Mouse (Mus musculus) hindbrain, embryonic 13.5 days (tissue): ENCODE results near the gene Fgf15. TPM values are rescaled to one million over a fixed set of nuclear protein-coding genes. Genes with fewer than 3 reads are reported as not detected.

Source experiments
- ATAC-seq: fragments of 200-750 bp; cut with Nextera tagmentation; 2 replicates; pipeline ENCODE4 v1.8.0; 2017; ENCODE audit warnings: moderate TSS enrichment; ENCODE audit not compliant: low FRiP score
- H3K27ac ChIP-seq: fragments of 300-500 bp; sonication (generic); 2 replicates; pipeline ENCODE4 v1.5.1; 2015; ENCODE audit warnings: inconsistent platforms, mild to moderate bottlenecking, moderate library complexity
- H3K27me3 ChIP-seq: fragments of 300-500 bp; sonication (generic); 2 replicates; pipeline ENCODE4 v1.6.1; 2015; ENCODE audit warnings: mild to moderate bottlenecking, inconsistent platforms
- H3K36me3 ChIP-seq: fragments of 300-500 bp; sonication (generic); 2 replicates; pipeline ENCODE4 v1.6.1; 2015; ENCODE audit warnings: mild to moderate bottlenecking, inconsistent platforms
- H3K4me1 ChIP-seq: fragments of 300-500 bp; sonication (generic); replicated peaks from 2 replicates; pipeline ENCODE4 v1.6.1; 2015; ENCODE audit warnings: inconsistent platforms
- H3K4me2 ChIP-seq: fragments of 300-500 bp; sonication (generic); 2 replicates; pipeline ENCODE4 v1.6.1; 2015; ENCODE audit warnings: inconsistent platforms, mild to moderate bottlenecking, moderate library complexity
- H3K4me3 ChIP-seq: fragments of 300-500 bp; sonication (generic); 2 replicates; pipeline ENCODE4 v1.5.1; 2015; ENCODE audit warnings: mild to moderate bottlenecking, inconsistent platforms
- H3K9ac ChIP-seq: fragments of 300-500 bp; sonication (generic); 2 replicates; pipeline ENCODE4 v1.6.1; 2015; ENCODE audit warnings: mild to moderate bottlenecking, inconsistent platforms
- H3K9me3 ChIP-seq: fragments of 300-500 bp; sonication (generic); 2 replicates; pipeline ENCODE4 v1.6.1; 2016; ENCODE audit warnings: inconsistent platforms
- WGBS: fragments of 180-500 bp; shearing (Covaris S2); methylation state at CpG from one replicate; pipeline ENCODE4 v1.1.7; 2015; 5-methylcytosine and 5-hydroxymethylcytosine counted together
- polyA plus RNA-seq: library from polyadenylated mRNA; unstranded; fragments of >200 nt; fragmentation: Nextera tagmentation; extraction: Ambion mirVana; gene quantifications from 2 replicates; pipeline ENCODE4 v1.2.1, GENCODE M21; 2015

Gene Fgf15
- polyA plus RNA-seq, 1 experiment from 2014 or later, result 66.5 TPM

DNA sequence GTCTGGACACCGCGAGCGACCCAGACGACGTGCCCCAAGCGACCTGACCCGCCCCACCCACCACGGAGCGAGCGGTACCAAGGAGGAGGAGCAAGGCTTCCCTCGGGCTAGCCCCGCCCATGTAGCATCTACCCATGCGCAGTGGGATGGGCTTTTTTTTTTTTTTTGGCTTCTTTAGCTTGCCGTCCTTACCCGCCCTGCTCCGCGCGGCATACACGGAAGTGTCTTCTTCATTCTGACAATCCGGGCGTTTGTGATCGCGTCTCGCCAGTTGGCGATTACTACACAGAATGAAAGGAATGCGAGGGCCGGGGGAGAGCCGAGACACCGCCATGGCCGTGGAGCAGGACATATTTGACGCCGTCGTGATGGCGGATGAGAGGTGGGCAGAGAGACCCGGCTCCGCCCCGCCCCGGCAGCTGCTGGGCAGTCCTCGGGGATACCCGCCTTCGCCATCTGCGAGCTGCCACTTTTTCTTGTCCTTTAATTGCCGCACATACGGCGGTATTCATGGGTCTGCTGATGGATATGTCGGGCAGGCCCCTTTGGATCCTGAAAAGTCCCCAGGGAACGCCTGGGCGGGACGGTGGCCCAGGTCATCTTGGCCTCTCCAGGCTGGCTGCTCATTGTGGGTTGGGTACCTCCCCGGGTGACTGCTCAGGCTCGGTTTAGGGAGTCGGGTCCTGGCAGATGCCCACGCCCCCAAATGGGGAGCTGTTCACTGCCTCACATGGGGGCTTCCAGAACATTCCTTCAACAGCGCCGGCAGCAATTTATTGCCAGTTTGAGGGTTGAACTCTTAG lies 18.8 kb downstream of the Fgf15 start, which contains the start of gene LTO1:
Gene LTO1 (plus strand): TSS at position 153 of the 803 bp plus-strand sequence.
- Histone ChIP-seq H3K9ac (peak within 1 kb of the TSS; percentile 90), H3K9me3 (no peaks in the 10 kb centered on the region), H3K4me3 (peak within 1 kb of the TSS; percentile 84), H3K27ac (peak within 1 kb of the TSS; percentile 92), H3K4me1 (peaks cover 17% of the 10 kb centered on the region), H3K4me2 (peak within 1 kb of the TSS; percentile 94), H3K36me3 (peaks cover 36% of the 10 kb centered on the region), H3K27me3 (peaks cover 3% of the 10 kb centered on the region; the same call in 1 of the 2 replicates)
- under 1% methylated on average over 55 of the region's 55 CpGs for WGBS
- peak; percentile 93 for ATAC-seq

DNA sequence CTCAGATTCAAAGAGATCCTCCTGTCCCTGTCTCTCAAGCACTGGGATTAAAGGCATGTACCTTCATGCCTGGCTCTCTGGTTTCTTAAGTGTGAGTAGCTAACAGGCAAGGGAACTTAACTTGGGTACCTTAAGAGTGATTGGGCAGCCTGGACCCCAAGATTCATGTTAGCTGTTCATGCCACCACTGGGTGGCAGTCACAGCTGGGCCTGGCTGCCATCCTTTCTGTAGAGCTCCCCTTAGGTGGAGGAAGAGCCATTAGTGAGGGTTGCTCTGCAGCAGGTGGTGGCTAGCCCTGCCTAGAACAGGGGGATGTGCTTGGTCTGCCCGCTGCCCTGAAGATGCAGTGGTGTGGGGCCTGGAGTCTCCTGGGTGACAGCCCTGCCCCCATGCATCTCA lies 22.5 kb downstream of the Fgf15 start:
- 75% methylated on average over 1 of the region's 1 CpGs for WGBS
- H3K9ac ChIP-seq, result no peak overlapping the region
- no peak overlapping the region for H3K27ac ChIP-seq
- no peak overlapping the region for H3K4me2 ChIP-seq
- H3K4me1 ChIP-seq, result peaks cover 17% of the 10 kb centered on the region
- H3K36me3 ChIP-seq, result peaks cover 66% of the 10 kb centered on the region
- no peak for ATAC-seq
- H3K4me3 ChIP-seq, result no peak overlapping the region
- H3K27me3 ChIP-seq, result peaks cover 3% of the 10 kb centered on the region; the same call in 1 of the 2 replicates
- H3K9me3 ChIP-seq, result no peaks in the 10 kb centered on the region

DNA sequence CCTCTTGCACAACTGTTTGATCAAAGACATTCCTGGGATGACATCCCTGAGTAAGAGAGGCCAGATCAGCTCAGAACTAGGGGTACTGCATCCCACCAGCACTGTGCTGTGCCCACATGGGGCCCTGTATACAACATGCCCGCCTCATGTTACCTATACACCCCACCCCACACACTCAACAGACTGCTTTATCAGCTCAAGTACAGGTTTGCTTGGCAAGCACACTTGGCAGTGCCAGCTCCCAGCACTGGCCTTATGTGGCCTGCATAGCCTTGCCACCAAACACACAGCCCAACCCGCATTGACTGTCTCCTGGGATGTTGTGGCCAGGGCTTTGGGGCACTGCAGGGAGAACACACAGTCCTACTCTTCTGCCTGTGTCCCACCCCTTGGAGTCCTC lies 31.3 kb downstream of the Fgf15 start:
- WGBS, result 87% methylated on average over 2 of the region's 2 CpGs
- Histone ChIP-seq H3K27ac (no peak overlapping the region), H3K27me3 (no peaks in the 10 kb centered on the region), H3K36me3 (peaks cover 52% of the 10 kb centered on the region), H3K4me2 (no peak overlapping the region), H3K9ac (no peak overlapping the region), H3K4me1 (peaks cover 20% of the 10 kb centered on the region), H3K4me3 (no peak overlapping the region), H3K9me3 (no peaks in the 10 kb centered on the region)
- ATAC-seq, result no peak

DNA sequence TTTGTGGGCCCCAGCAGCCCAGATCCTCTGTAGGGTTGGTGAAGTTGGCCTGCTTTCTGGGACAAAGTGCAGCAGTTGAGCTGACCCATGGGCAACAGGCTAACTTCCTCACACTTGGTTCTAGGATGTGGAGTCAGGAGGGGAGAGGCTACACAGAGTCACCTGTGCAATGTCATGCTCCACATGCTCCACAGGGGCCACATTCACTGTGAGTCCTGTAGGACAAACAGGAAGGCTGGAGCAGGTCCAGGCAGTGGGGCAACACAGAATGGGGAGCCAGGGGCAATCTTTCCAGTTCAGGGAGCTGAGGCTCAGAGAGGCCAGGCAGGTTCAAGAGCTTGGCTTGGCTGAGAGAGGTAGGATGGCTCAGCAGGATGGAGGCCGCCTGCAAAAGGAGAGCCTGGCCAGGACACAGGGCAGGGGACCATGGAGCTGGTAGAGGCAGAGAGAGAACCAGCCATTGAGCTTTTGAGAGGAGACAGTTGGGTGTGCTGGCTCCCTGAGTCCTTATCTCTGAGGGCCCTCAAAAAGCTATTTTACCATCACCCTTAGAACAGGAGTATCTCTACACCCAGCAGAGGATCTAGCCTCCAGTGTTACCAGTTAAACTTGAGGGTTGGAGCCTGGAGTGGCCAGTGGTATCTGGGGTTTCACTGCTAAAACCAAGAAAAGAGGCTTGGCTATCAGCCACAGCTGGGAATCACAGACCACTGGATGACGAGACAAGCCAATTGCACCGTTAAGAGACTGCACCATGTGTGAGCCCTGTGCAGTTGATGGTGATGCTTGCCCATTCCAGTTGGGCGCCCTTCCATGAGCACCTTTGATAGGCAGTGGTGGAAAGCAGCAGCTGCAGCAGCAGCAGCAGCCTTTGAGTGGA lies 31.9 kb downstream of the Fgf15 start:
- peaks cover 54% of the 10 kb centered on the region for H3K36me3 ChIP-seq
- WGBS, result 76% methylated on average over 4 of the region's 4 CpGs
- no peak overlapping the region for H3K4me3 ChIP-seq
- no peak overlapping the region for H3K4me2 ChIP-seq
- ATAC-seq, result no peak
- no peaks in the 10 kb centered on the region for H3K9me3 ChIP-seq
- H3K9ac ChIP-seq, result 0 out of 2 replicates have a peak overlapping the region, but pooled peaks have one; percentile 8
- no peaks in the 10 kb centered on the region for H3K27me3 ChIP-seq
- H3K4me1 ChIP-seq, result peaks cover 20% of the 10 kb centered on the region
- no peak overlapping the region for H3K27ac ChIP-seq

GRCm38 (mm10) chr7:144928889-144929210 lies 32.5 kb downstream of the Fgf15 start:
- no peak overlapping the region for H3K4me3 ChIP-seq
- H3K4me2 ChIP-seq, result no peak overlapping the region
- no peak overlapping the region for H3K27ac ChIP-seq
- H3K36me3 ChIP-seq, result peaks cover 53% of the 10 kb centered on the region
- H3K9me3 ChIP-seq, result no peaks in the 10 kb centered on the region
- no peak overlapping the region for H3K9ac ChIP-seq
- ATAC-seq, result no peak
- peaks cover 20% of the 10 kb centered on the region for H3K4me1 ChIP-seq
- WGBS, result 88% methylated on average over 6 of the region's 6 CpGs
- no peaks in the 10 kb centered on the region for H3K27me3 ChIP-seq

DNA sequence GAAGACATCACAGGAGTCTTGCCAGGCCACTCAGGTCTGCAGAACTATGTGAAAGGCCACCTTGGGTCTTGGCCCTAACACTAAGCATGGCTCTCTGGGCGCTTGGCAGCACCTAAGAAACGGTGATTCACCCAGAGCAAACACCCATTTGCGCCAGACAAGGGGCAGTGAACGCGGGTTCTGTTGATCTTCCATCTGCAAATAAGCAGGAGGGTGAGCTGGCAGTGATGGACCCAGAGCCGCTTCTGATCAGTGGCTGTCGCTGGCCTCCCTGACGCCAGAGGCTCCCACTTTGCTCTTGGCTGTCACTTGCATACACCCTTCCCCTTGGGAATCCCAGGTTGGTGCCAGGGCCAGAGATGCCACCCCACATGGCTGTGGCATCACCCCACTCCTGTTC lies 33.2 kb downstream of the Fgf15 start:
- H3K4me3 ChIP-seq, result no peak overlapping the region
- no peak overlapping the region for H3K4me2 ChIP-seq
- no peak for ATAC-seq
- peaks cover 52% of the 10 kb centered on the region for H3K36me3 ChIP-seq
- H3K27me3 ChIP-seq, result no peaks in the 10 kb centered on the region
- H3K4me1 ChIP-seq, result peaks cover 20% of the 10 kb centered on the region
- 0 out of 2 replicates have a peak overlapping the region, but pooled peaks have one; percentile 9 for H3K9ac ChIP-seq
- H3K27ac ChIP-seq, result 0 out of 2 replicates have a peak overlapping the region, but pooled peaks have one; percentile 13
- 80% methylated on average over 8 of the region's 8 CpGs for WGBS
- no peaks in the 10 kb centered on the region for H3K9me3 ChIP-seq

DNA sequence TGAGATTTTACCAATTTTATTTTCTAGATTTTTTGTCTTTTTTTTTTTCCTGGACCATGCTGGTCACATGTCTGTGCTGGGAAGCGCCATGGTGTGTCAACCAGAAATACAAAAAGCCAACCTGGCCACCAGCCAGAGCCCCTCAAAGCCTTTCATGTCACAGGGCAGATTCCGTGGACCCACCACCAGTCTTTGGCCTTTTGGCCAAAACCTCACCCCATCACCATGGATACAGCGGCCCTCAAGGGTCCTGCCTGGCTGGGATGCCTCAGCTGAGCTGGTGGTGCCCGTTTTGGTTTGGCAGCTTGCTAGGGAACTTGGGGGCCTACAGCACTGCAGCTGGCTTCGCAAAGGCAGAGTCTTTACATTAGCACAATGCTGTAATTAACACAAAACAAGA lies 33.6 kb downstream of the Fgf15 start:
- Histone ChIP-seq H3K4me3 (no peak overlapping the region), H3K9me3 (no peaks in the 10 kb centered on the region), H3K4me2 (no peak overlapping the region), H3K27ac (0 out of 2 replicates have a peak overlapping the region, but pooled peaks have one; percentile 13), H3K36me3 (peaks cover 52% of the 10 kb centered on the region), H3K4me1 (peaks cover 20% of the 10 kb centered on the region), H3K27me3 (no peaks in the 10 kb centered on the region), H3K9ac (0 out of 2 replicates have a peak overlapping the region, but pooled peaks have one; percentile 9)
- ATAC-seq, result no peak
- WGBS, result 45% methylated on average over 5 of the region's 5 CpGs

DNA sequence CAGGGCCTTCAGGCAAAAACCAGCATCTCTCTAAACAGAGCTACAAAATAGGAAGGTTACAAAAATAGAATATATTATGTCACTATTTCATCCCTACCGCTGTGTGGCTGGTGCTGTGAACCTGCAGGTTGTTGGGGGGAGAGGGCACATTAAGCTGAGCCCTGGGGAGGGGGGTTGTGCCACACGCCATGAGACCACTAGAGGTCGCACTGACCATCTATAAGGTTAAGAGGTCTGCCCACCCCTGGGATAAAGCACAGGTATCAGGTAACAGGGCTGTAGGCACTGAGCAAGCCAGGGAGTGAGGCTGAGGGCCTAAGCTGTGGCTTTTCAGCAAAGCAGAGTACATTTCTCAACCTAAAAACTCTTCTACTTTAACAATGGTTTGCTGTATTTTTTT lies 35.4 kb downstream of the Fgf15 start:
- WGBS, result 20% methylated on average over 3 of the region's 3 CpGs

GRCm38 (mm10) chr7:144932389-144932937 lies 36.1 kb downstream of the Fgf15 start:
- Histone ChIP-seq H3K36me3 (peaks cover 43% of the 10 kb centered on the region), H3K27ac (no peak overlapping the region), H3K27me3 (no peaks in the 10 kb centered on the region), H3K4me1 (peaks cover 39% of the 10 kb centered on the region), H3K9ac (no peak overlapping the region), H3K9me3 (no peaks in the 10 kb centered on the region), H3K4me3 (no peak overlapping the region), H3K4me2 (no peak overlapping the region)
- WGBS, result 78% methylated on average over 18 of the region's 18 CpGs
- no peak for ATAC-seq

More for the DNA sequence above, 35.4 kb downstream of the Fgf15 start:
- ATAC-seq, result no peak
- Histone ChIP-seq H3K27me3 (no peaks in the 10 kb centered on the region), H3K4me3 (no peak overlapping the region), H3K27ac (no peak overlapping the region), H3K9me3 (no peaks in the 10 kb centered on the region), H3K4me2 (no peak overlapping the region), H3K9ac (no peak overlapping the region), H3K4me1 (peaks cover 34% of the 10 kb centered on the region), H3K36me3 (peaks cover 50% of the 10 kb centered on the region)

DNA sequence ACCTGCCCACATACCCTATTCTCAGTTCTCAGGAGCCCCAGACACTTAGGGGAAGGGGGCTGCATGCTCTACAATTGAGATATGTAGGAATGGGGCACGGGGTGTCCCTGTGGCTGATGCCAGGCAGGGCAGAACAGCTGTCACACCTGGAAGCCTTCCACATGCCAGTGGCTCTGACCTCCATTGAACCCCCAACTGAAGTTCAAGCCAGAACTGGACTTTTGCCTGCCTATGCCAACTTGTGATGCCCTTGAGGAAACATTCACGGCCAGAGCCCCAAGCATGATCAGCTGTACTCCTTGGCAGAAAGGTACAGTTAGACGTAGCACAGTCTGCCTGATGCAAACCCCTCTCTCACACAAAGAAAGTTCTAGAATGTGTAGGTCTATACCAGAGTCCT lies 37.0 kb downstream of the Fgf15 start:
- Histone ChIP-seq H3K36me3 (peaks cover 35% of the 10 kb centered on the region), H3K9me3 (no peaks in the 10 kb centered on the region), H3K4me2 (no peak overlapping the region), H3K27ac (no peak overlapping the region), H3K9ac (0 out of 2 replicates have a peak overlapping the region, but pooled peaks have one; percentile 29), H3K27me3 (peaks cover 8% of the 10 kb centered on the region), H3K4me1 (peaks cover 47% of the 10 kb centered on the region), H3K4me3 (no peak overlapping the region)
- WGBS, result 84% methylated on average over 3 of the region's 3 CpGs
- ATAC-seq, result no peak

DNA sequence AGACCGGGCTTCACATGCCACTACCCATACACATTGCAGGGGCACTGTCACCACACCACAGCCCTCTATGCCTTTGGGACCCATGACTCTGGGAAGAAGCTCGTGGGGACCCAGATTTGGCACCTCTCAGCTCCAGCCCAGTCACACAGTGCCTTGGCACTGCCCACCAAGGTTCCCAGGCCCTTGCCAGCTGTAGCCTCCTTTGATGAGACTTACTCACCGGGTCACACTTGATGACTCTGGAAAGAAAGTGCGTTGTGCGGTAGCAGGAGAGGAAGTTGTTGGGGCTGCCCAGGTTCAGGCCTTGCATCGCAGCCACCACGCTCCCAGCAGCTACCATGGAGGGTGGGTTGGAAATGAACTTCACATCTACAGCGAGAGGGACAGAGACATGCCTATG lies 37.5 kb downstream of the Fgf15 start:
- WGBS, result 94% methylated on average over 8 of the region's 8 CpGs
- Histone ChIP-seq H3K4me3 (no peak overlapping the region), H3K9ac (0 out of 2 replicates have a peak overlapping the region, but pooled peaks have one; percentile 29), H3K27ac (no peak overlapping the region), H3K9me3 (no peaks in the 10 kb centered on the region), H3K36me3 (peaks cover 31% of the 10 kb centered on the region), H3K4me2 (no peak overlapping the region), H3K4me1 (peaks cover 51% of the 10 kb centered on the region), H3K27me3 (peaks cover 12% of the 10 kb centered on the region)
- no peak for ATAC-seq

GRCm38 (mm10) chr7:144934901-144935300 lies 38.6 kb downstream of the Fgf15 start:
- WGBS, result 48% methylated on average over 5 of the region's 5 CpGs
- Histone ChIP-seq H3K4me3 (no peak overlapping the region), H3K9ac (no peak overlapping the region), H3K27ac (no peak overlapping the region), H3K36me3 (peaks cover 20% of the 10 kb centered on the region), H3K4me1 (peaks cover 52% of the 10 kb centered on the region), H3K9me3 (no peaks in the 10 kb centered on the region), H3K4me2 (no peak overlapping the region), H3K27me3 (peaks cover 23% of the 10 kb centered on the region)
- ATAC-seq, result no peak
